Mouse (Mus musculus) cerebellum, adult (tissue): ENCODE results near the gene Ostf1.
"Not testable (repeated sequence)": the region's sequence is repeated elsewhere in the genome, so short reads cannot be mapped to it uniquely, and the experiment has no call there.

Experiments
- ATAC-seq: cut with Nextera tagmentation; 2 replicates; pipeline ENCODE4 v1.9.2; 2017; ENCODE audit warnings: mild to moderate bottlenecking, moderate library complexity, mixed read lengths; ENCODE audit not compliant: insufficient number of reproducible peaks, low FRiP score, low TSS enrichment

Gene Ostf1

DNA sequence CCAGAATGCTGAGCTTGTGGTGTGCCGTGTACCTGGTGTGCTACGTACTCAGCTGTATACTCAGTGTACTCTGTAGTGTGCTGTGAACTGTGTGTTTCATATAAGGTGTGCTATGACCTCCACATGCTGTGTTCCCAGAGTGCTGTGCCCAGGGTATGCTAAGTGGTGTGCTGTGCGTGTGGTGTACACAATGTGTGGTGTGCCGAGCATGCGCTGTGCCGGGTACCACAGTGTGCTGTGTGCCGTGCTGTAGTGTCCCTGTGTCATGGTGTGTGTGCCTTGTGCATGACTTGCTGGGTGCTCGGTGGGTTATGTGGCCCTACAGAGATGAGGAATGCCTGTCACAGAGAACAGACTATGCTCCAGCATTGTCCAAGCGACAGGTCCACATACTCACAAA lies 31.0 kb downstream of the Ostf1 start:
- 0 out of 2 replicates have a peak, but pooled peaks have one; percentile 39 for ATAC-seq

DNA sequence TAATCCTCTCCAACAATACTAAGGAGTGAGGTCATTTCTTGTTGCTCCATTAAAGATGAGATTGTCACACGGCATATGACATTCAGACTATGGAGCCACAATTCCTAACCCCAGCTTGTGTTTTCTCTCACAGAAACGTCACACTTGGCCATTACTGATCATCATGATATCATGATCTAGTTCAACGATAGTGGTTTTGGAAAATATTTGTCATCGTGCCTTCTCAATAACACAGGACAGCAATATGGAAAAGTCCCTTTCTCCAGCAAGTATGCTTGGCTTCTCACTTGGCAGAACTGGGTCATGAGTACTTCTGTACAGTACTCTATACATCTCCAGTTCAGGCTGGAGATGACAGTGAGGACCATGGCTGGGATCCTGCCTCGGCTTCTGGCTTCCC lies 32.0 kb downstream of the Ostf1 start:
- no peak for ATAC-seq

DNA sequence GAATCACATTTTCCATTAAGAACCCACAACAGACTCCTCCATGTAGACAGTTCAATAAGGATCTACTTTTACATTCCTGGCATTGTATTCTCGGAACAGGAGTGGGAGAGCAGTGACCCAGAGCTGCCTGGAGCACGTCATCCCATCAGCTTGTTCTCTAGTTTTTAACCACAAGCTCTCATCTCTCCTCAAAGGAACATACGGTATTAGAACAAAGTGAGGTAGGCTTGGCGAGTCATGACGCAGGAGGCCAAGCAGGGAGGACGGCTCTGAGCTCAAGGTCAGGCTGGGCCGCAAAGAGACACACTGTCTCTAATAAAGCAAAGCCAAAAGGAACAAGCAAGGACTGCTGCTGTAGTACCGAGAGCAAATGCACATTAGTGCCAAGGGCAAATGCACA lies 32.6 kb downstream of the Ostf1 start:
- ATAC-seq: no peak

DNA sequence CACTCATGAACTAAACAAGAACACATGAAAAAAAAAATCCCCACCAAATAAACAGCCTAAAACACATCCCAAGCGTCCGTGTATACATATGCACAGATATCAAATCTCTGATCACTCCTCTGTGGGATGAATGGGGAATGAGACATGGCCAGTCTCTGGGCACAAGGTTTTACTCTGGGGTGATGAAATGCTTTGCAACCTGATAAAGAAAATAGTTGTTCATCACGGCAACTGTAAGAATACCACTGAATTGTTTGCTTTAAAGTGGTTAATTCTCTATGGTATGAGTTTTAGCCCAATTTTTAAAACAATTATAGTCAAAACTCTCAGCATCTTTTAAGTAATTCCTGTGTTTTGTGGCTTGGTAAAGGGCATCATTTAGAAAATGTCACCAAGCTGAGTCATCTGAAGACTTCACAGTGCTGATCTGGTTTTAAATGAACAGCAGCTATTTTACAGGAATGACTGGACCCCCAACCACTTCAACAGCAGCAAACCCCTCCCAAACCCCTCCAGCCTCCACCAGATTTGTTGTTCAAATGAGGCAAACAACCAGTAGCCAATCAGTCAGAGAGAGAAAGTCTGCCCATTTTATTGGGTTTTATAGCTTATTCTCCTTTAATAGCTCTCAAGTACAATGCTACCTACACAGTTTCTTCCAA lies 33.2 kb downstream of the Ostf1 start:
- no peak for ATAC-seq

- no peak for ATAC-seq
These were observed 33.9 kb downstream of the Ostf1 start for GRCm38 (mm10) chr19:18597772-18598171.

- no peak for ATAC-seq
These were observed 34.7 kb downstream of the Ostf1 start for GRCm38 (mm10) chr19:18596876-18597275.

GRCm38 (mm10) chr19:18593722-18594121 lies 37.9 kb downstream of the Ostf1 start:
- ATAC-seq: no peak

DNA sequence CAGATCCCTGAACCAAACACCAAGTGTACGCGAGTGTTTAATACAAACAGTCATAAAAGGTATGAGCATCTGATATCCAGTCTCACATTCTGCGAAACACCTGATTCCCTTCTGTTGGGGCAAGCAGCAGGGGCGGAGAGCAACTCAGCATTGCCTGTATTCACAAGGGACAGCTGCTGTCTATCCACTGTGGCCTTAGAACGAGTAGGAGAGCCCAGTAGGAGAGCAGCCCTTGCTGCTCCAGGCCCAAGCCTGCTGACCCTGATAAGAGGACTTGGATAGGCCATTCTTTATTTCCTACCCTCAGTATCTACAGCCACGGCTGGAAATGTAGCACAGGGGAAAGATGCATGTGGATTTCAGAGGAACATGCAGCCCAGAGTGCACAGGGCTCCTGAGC lies 38.7 kb downstream of the Ostf1 start:
- no peak for ATAC-seq

DNA sequence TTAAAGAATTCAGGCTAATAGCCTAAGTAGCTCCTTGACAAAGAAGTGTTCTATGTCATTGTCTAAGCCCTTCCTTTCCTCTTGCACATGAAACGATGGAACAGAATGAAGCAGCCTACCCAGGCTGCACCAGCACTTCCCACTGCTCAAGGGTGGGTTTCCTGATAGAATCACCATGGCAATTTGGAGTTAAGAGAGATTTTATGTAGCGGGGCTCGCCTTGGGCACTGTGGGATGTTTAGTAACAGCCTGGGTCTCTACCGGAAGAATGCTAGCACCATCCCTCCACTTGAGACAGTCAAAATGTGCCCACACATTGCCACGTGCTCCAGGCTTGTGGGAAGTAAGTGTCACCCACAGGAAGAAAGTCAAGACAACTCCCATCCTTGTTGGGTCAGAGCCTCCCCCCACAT lies 40.7 kb downstream of the Ostf1 start:
- ATAC-seq: no peak

DNA sequence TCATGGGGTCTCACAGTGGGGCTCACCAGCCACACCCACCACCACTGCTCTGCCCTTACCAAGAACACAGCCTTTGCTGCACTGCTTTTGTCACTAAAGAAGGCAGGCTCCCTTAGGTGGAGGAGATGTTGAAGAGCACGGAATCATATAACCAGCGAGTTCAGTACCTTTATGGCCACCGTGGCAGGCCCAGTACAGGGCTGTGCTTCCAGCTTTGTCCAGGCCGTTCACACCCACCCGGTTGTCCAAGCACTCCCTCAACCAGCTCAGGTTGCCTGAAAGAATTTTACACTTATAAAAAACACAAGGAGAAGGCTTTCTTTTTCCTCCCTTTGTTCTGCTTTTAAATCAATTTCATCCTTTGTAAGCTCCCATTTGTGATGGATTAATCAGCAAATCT lies 41.4 kb downstream of the Ostf1 start:
- ATAC-seq: no peak

- no peak for ATAC-seq
These were observed 42.3 kb downstream of the Ostf1 start for GRCm38 (mm10) chr19:18589276-18589675.

- ATAC-seq: not testable (repeated sequence)
These were observed 42.8 kb downstream of the Ostf1 start for GRCm38 (mm10) chr19:18588801-18589200.

DNA sequence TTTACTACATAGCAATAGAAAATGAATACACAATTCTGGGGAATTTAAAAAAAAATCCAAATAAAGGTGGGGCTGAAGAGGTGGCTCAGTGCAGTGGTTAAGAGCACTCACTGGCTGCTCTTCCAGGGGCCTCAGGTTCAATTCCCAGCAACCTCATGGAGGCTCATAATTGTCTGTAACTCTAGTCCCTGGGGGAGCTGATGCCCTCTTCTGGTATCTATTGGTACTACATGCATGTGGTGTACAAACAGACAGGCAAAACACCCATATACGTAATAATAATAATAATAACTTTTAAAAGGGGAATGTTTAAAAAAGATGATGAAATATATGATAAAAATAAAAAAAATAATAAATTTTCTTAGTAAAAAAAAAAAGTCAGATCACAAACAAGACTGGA lies 43.4 kb downstream of the Ostf1 start:
- no peak for ATAC-seq

DNA sequence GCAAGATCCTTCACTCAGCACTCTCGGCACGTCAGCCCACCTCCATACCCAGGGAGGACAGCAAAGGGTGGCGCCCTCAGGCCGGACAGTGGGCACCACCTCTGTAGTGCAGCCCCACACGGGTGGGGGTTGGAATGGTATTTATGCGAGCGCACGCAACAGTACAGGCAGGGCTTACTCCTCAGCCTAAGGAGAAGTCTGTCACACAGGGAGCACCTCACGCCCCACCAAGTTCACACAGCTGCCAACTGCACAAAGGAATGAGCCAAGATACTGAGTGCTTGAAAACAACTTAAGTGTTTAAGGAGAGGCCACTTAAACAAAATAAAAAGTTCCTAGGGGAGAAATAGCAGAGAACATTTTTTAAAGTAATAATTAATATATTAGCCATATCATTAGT lies 44.5 kb downstream of the Ostf1 start:
- ATAC-seq: no peak

DNA sequence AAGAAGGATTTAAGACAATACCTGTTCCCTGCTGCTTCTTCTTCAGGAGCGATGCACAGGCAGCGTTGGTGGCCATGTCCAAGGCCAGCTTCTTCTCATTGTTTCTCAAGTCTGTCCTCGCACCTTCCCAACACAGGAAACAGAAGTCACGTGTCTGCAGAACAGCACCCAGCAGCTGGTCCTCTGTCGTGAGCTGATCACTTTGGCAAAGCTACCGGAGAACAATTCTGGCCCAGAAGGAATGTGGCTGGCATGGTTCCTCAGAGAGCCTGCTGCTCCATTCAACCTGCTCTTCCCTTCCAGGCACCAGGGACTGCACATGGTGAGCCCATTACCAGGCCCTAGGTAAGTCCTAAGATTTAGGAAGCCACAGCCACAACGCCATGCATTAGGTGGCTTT lies 47.0 kb downstream of the Ostf1 start:
- ATAC-seq: no peak

DNA sequence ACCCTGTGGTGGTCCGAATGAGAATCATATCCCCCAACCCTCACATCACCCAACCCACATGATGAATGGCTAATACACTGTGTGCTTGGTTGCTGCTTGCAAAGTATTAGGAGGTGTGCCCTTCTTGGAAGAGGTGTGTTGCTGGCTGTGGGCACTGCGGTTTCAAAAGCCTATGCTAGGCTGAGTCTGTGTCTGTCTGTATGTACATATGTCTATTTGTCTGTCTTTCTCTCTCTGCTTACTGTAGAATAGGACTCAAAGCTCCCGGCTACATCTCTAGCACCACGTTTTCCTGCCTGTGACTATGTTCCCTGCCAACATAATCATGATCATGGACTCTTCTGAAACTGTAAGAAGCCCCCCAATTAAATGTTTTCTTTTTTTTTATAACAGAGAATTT lies 47.9 kb downstream of the Ostf1 start:
- ATAC-seq: no peak

- ATAC-seq: no peak
These were observed 48.7 kb downstream of the Ostf1 start for GRCm38 (mm10) chr19:18582887-18583286.

GRCm38 (mm10) chr19:18582226-18582625 lies 49.4 kb downstream of the Ostf1 start:
- no peak for ATAC-seq

DNA sequence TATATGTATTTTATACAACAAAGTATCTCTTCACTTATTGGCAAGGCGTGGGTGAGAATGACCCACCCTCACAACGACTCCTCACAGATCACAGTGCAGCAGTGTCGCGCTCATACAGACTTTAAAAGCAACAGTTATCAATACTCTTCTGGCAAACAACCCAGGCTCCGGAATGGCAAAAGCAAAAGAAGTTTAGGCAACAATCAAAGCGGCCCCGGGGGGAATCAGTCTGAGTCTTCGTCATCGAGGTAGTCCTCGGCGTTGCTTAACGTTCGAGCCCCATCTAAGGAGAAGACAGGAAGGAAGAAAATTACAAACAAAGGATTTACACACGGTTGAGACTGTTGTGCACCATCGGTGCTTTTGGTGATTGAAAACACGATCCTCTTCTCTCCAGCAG lies 50.6 kb downstream of the Ostf1 start:
- no peak for ATAC-seq

GRCm38 (mm10) chr19:18579012-18579358 lies 52.6 kb downstream of the Ostf1 start:
- no peak for ATAC-seq

- ATAC-seq: no peak
These were observed 53.2 kb downstream of the Ostf1 start for GRCm38 (mm10) chr19:18578216-18579011.

- ATAC-seq: no peak
These were observed 54.3 kb downstream of the Ostf1 start for GRCm38 (mm10) chr19:18577348-18577747.
